Mouse (Mus musculus): ENCODE results near the gene Tmem25. TPM values are rescaled to one million over a fixed set of nuclear protein-coding genes. Genes with fewer than 3 reads are reported as not detected.
"Not testable (repeated sequence)": the region's sequence is repeated elsewhere in the genome, so short reads cannot be mapped to it uniquely, and the experiment has no call there.

Gene Tmem25
- total RNA-seq, 1 experiment from 2014 or later = 5.3 TPM

DNA sequence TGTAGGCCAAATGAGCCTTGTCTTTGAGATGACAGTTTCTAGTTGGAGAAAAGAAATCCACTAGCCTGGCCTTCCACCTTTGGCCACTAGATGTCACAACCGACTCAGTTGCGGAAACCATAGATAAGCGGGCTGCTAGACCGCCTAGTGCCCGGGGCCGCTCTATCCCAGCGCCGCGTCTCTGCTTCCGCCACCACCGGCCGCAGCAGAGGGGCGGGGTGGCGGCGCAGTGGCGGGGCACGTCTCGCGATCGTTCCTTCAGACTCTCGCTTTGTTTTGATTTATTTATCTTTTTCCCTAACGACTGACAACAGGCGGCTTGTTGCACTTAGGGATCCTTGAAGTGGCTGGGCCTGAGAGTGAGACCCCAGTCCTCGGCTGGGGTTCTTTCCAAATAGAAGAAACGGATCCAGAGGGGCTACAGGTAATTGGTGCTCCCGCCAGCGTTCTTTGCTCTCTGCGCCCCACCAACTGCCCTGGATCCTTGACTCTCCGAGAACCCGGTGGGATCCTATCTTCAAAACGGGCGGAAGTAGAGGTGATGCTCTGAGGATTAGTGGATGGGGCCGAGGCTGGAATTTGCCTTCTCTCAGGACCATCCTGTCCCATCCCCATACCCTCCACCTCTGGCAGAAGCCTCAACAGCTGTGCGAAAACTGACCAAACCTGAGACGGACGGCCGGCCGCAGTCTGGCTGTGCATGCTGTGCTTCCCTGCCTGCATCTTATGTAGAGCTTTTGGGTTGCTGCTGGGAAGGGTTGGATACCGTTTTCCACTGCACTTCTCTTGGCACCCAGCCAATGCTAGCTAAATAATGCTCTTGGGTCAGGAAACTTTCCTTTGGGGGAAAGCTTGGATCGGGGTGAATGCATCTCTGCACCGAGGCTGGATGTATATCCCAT, 26.1 kb downstream of the Tmem25 start:
- DNase-seq = peak; percentile 96

- no peak for DNase-seq
These were observed 26.7 kb downstream of the Tmem25 start for GRCm38 (mm10) chr9:44772392-44772749.

- no peak for DNase-seq
These were observed 27.7 kb downstream of the Tmem25 start for GRCm38 (mm10) chr9:44771376-44771775.

DNA sequence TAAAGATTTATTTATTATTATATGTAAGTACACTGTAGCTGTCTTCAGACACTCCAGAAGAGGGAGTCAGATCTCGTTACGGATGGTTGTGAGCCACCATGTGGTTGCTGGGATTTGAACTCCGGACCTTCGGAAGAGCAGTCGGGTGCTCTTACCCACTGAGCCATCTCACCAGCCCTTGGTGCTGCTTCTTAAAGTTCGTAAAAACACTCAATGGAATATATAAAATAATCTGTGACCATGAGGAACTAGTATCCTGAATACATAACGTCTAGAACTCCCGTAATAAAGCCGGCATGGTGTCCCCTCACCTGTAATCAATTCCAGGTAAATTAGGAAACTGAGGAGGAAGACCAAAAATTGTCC, 31.1 kb downstream of the Tmem25 start:
- DNase-seq = not testable (repeated sequence)

DNA sequence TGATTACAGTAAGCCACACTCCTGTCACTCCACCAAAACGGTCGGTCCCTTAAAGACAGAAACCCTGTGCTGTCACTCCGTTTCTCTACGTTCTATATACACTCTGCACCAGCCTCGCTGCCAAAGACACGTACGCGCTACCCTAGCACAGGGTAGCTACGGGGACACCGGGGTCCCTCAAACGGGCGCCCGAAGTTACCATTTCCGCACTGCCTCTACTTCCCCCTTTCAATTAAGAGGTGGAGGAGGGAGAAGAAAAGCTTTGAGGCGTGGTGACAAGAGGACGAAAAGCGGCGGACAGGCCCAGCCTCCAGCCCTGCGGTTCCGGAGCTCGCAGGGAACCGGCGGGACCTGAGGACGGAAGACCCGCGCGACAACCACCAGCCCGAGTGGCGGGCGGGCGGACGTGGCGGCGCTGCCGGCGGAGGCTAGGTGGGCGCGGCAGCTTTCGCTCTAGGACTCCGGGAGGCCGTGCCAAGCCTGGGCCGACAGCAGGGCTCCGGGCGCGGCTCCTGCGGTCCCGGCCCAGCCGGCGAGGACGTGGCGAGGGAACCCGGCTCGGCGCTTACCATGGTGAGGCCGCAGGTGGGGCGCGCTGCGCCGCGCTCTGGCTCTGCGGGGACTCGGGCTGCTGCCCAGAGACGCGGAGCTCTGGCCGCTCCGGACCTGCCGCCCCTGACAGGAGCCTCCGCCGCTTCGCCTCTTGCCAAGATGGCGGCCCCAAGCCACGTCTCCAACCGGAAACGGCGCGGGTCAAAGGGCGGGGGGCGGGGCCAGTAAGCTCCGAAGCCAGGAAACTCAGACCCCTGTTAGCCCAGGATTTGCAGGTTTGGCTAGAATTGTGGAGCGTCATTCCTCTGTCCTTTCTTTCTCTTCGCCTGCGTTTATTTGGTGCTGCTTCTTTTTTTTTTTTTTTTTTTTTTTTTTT, 31.7 kb downstream of the Tmem25 start, which contains the start of the genes Arcn1 and Ift46:
TSS of gene Arcn1 (minus strand) at position 745 of the 928 bp plus-strand sequence.
TSS of gene Ift46 (plus strand) at position 808 of the 928 bp plus-strand sequence.
- DNase-seq = peak; percentile 90

DNA sequence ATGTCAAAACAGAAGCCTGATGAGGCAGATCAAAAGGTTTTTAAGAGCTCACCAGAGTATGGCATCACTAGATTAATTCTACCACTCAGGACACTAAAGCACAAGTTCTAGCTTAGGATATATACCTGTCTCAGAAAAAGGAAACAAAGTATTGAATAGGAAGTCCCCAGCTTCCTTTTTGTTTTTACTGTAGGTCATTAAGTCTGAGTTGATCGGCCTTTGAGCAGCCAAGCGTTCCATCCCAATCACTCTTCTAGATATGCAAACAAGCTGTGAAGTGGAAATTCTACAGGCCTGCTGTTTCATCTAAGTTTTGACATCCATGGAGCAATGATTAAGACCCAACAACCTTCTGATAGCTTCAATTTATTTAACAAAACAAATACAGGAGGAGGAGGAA, 38.2 kb downstream of the Tmem25 start:
- no peak for DNase-seq

- no peak for DNase-seq
These were observed 50.6 kb downstream of the Tmem25 start for GRCm38 (mm10) chr9:44748473-44748872.

DNA sequence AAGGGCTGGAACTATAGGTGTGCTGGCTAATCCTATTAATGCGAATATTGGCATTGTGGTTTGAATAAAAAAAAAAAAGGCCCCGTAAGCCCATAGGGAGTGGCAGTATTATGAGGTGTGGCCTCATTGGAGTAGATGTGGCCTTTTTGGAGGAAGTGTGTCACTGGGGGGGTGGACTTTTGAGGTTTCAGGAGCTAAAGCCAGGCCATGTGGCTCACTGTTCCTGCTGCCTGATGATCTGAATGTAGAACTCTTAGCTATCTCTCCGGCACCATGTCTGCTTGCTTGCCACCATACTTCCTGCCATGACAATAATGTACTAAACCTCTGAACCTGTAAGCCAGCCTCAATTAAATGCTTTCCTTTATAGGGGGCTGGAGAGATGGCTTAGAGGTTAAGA, 51.8 kb downstream of the Tmem25 start:
- no peak for DNase-seq

DNA sequence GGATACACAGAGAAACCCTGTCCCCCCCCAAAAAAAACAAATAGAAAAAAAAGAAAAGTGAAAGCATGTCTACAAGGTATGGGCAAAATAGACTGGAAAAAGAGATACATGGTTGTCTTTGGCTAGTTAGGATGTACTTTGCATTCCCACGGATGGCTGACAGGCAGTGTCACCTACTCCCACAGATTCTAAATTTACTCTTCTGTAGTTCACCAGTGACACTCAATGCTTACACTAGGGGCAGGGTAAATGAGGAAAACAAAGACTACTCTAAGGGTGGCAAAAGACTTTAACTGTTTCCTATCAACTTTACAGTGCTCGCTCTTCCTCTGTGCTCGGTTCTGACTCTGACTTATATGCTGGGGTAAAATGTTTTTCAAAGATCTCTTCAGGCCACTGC, 52.4 kb downstream of the Tmem25 start:
- DNase-seq = no peak

DNA sequence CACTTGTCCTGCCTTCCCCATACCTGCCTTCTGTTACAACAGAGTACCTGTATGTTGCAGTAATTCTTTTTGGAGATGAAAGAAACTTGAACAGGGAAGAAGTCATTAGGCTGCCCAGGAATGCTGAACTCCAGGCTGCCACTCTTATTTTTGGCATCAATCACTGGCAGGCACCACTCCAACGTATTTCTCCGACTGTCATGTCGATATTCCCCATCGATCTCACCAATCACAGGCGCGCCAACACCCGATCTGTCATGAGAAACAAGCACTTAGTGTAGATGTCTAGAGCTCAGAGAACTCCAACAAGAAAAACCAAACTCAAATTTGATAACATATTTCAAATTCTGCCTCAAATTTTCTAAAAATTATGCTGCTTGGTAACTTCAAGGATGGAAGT, 53.7 kb downstream of the Tmem25 start:
- no peak for DNase-seq

Other genes with a start within 250 kb of the Tmem25 start
- 0.56 and 4.4 TPM in 2 replicates for gene Cxcr5, start 237.4 kb downstream of the Tmem25 start, total RNA-seq (2021)
- 122 TPM in 2 replicates for gene Ddx6, start 194.4 kb downstream of the Tmem25 start, total RNA-seq (2021)
- not detected in 2 replicates for gene Treh, start 126.1 kb downstream of the Tmem25 start, total RNA-seq (2021)
- gene Phldb1, start 64.1 kb downstream of the Tmem25 start, total RNA-seq (2021) = 45.1 and 60.5 TPM in 2 replicates
- gene Arcn1, start 31.5 kb downstream of the Tmem25 start, total RNA-seq (2021) = 160 and 166 TPM in 2 replicates
- 72.1 and 82.3 TPM in 2 replicates for gene Ift46, start 31.4 kb downstream of the Tmem25 start, total RNA-seq (2021)
- gene Ttc36, start 3.8 kb upstream of the Tmem25 start, total RNA-seq (2021) = 5.6 and 64.1 TPM in 2 replicates
- 37.2 and 42.9 TPM in 2 replicates for gene Kmt2a, start 82.0 kb upstream of the Tmem25 start, total RNA-seq (2021)
- gene Atp5l, start 121.4 kb upstream of the Tmem25 start, total RNA-seq (2021) = 638 TPM in 2 replicates
- 89.5 and 100 TPM in 2 replicates for gene Ube4a, start 166.3 kb upstream of the Tmem25 start, total RNA-seq (2021)
- gene Cd3g, start 181.1 kb upstream of the Tmem25 start, total RNA-seq (2021) = 2.2 and 14.5 TPM in 2 replicates
- gene Cd3d, start 182.5 kb upstream of the Tmem25 start, total RNA-seq (2021) = 1.5 and 12.5 TPM in 2 replicates
- gene Cd3e, start 210.3 kb upstream of the Tmem25 start, total RNA-seq (2021) = 1.8 and 19.1 TPM in 2 replicates
- gene Mpzl2, start 240.5 kb upstream of the Tmem25 start, total RNA-seq (2021) = 13.0 and 15.3 TPM in 2 replicates

Data from adrenal gland, postnatal 14 days (tissue).